Mouse (Mus musculus) thymus, postnatal 36 days (tissue): ENCODE measurements around the gene Nhsl1.

Source experiments
- DNase-seq, 2 experiments: peaks; one replicate each; pipeline ENCODE4 v3.0.0; 2022; ENCODE audit warnings: mixed read lengths in 2 of 2

Gene Nhsl1

GRCm38 (mm10) chr10:18318916-18319481 is at the start of gene Nhsl1:
Gene Nhsl1 (plus strand): TSS chr10:18318985.
- DNase-seq, result peak; percentile 65 to 66

- no peak for DNase-seq
These were observed 42.6 kb upstream of the Nhsl1 start for GRCm38 (mm10) chr10:18276090-18276734.

GRCm38 (mm10) chr10:18283991-18284390 is 34.8 kb upstream of the Nhsl1 start:
- DNase-seq, result no peak

- no peak for DNase-seq
These were observed 29.3 kb upstream of the Nhsl1 start for GRCm38 (mm10) chr10:18289512-18289911.

GRCm38 (mm10) chr10:18305106-18305505 is 13.7 kb upstream of the Nhsl1 start:
- no peak for DNase-seq

GRCm38 (mm10) chr10:18315071-18315470 is 3.7 kb upstream of the Nhsl1 start:
- no peak for DNase-seq

- no peak for DNase-seq
These were observed 1.3 kb upstream of the Nhsl1 start for GRCm38 (mm10) chr10:18317521-18317920.

- peak; percentile 42 to 50 for DNase-seq
These were observed 547 bp upstream of the Nhsl1 start for GRCm38 (mm10) chr10:18317961-18318915.

- no peak for DNase-seq
These were observed 906 bp downstream of the Nhsl1 start for GRCm38 (mm10) chr10:18319691-18320090.

- no peak for DNase-seq
These were observed 3.1 kb downstream of the Nhsl1 start for GRCm38 (mm10) chr10:18321861-18322260.

GRCm38 (mm10) chr10:18323701-18324100 is 4.9 kb downstream of the Nhsl1 start:
- no peak for DNase-seq

- no peak for DNase-seq
These were observed 9.6 kb downstream of the Nhsl1 start for GRCm38 (mm10) chr10:18328331-18328908.

GRCm38 (mm10) chr10:18329096-18330038 is 10.6 kb downstream of the Nhsl1 start:
- no peak for DNase-seq

GRCm38 (mm10) chr10:18330445-18330844 is 11.7 kb downstream of the Nhsl1 start:
- no peak for DNase-seq

GRCm38 (mm10) chr10:18333575-18333974 is 14.8 kb downstream of the Nhsl1 start:
- no peak for DNase-seq

GRCm38 (mm10) chr10:18334176-18334575 is 15.4 kb downstream of the Nhsl1 start:
- DNase-seq, result no peak

- DNase-seq, result no peak
These were observed 15.9 kb downstream of the Nhsl1 start for GRCm38 (mm10) chr10:18334734-18335133.

GRCm38 (mm10) chr10:18337725-18338124 is 18.9 kb downstream of the Nhsl1 start:
- no peak for DNase-seq

GRCm38 (mm10) chr10:18339386-18339785 is 20.6 kb downstream of the Nhsl1 start:
- no peak for DNase-seq

- no peak for DNase-seq
These were observed 22.1 kb downstream of the Nhsl1 start for GRCm38 (mm10) chr10:18340930-18341329.

- DNase-seq, result no peak
These were observed 22.8 kb downstream of the Nhsl1 start for GRCm38 (mm10) chr10:18341444-18342196.
